Mouse (Mus musculus) liver, postnatal 0 days (tissue): ENCODE measurements around the gene Atg9a. TPM values are rescaled to one million over a fixed set of nuclear protein-coding genes. Genes with fewer than 3 reads are reported as not detected.

Experiments
- ATAC-seq: fragments of 200-750 bp; cut with Nextera tagmentation; 2 replicates; pipeline ENCODE4 v1.8.0; 2017; ENCODE audit warnings: mild to moderate bottlenecking, moderate library complexity
- DNase-seq: peaks from one replicate; pipeline ENCODE4 v3.0.0-alpha.2; 2016
- H3K27ac ChIP-seq: fragments of 300-500 bp; sonication (generic); 2 replicates; pipeline ENCODE4 v1.5.1; 2014; ENCODE audit warnings: antibody characterized with exemption, moderate library complexity, mild to moderate bottlenecking, low read depth
- H3K27me3 ChIP-seq: fragments of 300-500 bp; sonication (generic); 2 replicates; pipeline ENCODE4 v1.6.1; 2014; ENCODE audit warnings: low read length, control low read depth, mixed read lengths; ENCODE audit not compliant: insufficient read depth
- H3K36me3 ChIP-seq: fragments of 300-500 bp; sonication (generic); replicated peaks from 2 replicates; pipeline ENCODE4 v1.6.1; 2014; ENCODE audit warnings: mild to moderate bottlenecking, control low read depth, low read length, moderate library complexity, mixed read lengths; ENCODE audit not compliant: insufficient read depth
- H3K4me1 ChIP-seq: fragments of 300-500 bp; sonication (generic); 2 replicates; pipeline ENCODE4 v1.6.1; 2014; ENCODE audit warnings: antibody characterized with exemption, mild to moderate bottlenecking, control low read depth; ENCODE audit not compliant: insufficient read depth
- H3K4me2 ChIP-seq: fragments of 300-500 bp; sonication (generic); 2 replicates; pipeline ENCODE4 v1.6.1; 2014; ENCODE audit warnings: low read depth, mild to moderate bottlenecking, low read length, moderate library complexity, mixed read lengths
- H3K4me3 ChIP-seq: fragments of 300-500 bp; sonication (generic); 2 replicates; pipeline ENCODE4 v1.5.1; 2014; ENCODE audit warnings: low read depth, low read length
- H3K9ac ChIP-seq: fragments of 300-500 bp; sonication (generic); replicated peaks from 2 replicates; pipeline ENCODE4 v1.6.1; 2014; ENCODE audit warnings: mild to moderate bottlenecking, moderate library complexity
- H3K9me3 ChIP-seq: fragments of 300-500 bp; sonication (generic); 2 replicates; pipeline ENCODE4 v1.6.1; 2016; ENCODE audit warnings: mild to moderate bottlenecking, control low read depth, low read length, mixed read lengths
- CTCF ChIP-seq: sonication (generic); IDR thresholded peaks from 2 replicates; pipeline ENCODE4 v1.5.1; 2016; ENCODE audit warnings: antibody characterized with exemption, low read depth
- EP300 ChIP-seq: IDR thresholded peaks from 2 replicates; pipeline ENCODE4 v1.6.1; 2016; ENCODE audit warnings: antibody characterized with exemption, low read depth, mild to moderate bottlenecking
- WGBS: fragments of 180-500 bp; shearing (Covaris S2); extraction: QIAGEN DNeasy Blood & Tissue Kit; methylation state at CpG from one replicate; pipeline ENCODE4 v1.1.7; 2014; ENCODE audit not compliant: insufficient replicate concordance; 5-methylcytosine and 5-hydroxymethylcytosine counted together
- microRNA-seq: library from miRNA; unstranded; fragments of <30 nt; microRNA quantifications from one replicate; pipeline ENCODE4, GENCODE M21; 2016
- polyA plus RNA-seq: library from polyadenylated mRNA; unstranded; fragments of >200 nt; fragmentation: Nextera tagmentation; extraction: Ambion mirVana; gene quantifications from 2 replicates; pipeline ENCODE4 v1.2.1, GENCODE M21; 2015

Gene Atg9a
- polyA plus RNA-seq, 1 experiment from 2014 or later: 17.8 TPM

DNA sequence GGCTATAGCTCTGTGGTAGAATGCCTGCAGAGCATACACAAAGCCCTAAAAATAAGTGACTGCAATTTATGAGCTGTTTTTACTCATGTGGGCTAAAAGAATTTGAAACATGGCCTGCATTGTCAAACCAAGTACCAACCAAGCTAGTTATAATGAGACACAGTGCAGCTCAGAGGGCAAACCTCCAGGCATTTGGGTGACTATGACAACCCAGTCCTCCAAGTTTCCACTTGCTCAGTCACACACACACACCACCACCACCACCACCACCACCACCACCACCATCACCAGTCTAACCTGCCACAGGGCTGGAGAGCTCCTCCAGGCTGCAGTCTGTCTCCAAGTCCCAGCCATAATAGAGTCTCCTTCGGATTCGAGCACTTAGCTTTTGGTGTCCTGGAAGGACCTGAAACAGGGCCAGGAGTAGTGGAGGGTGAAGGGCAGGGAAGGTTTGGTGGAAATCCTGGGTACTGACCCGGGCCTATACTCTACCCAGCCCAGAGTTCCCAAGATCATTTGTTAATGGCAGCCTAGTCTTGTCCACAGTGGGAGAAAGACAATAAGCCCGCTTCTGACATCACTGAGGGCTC lies 51.3 kb downstream of the Atg9a start:
- Histone ChIP-seq H3K36me3 (peaks cover 61% of the 10 kb centered on the region), H3K27me3 (no peaks in the 10 kb centered on the region), H3K4me2 (peak overlapping the region; percentile 96), H3K9me3 (no peaks in the 10 kb centered on the region), H3K27ac (peak overlapping the region; percentile 99), H3K4me3 (peak overlapping the region; percentile 76), H3K9ac (peak overlapping the region; percentile 96), H3K4me1 (peaks cover 52% of the 10 kb centered on the region)
- 30% methylated on average over 4 of the region's 4 CpGs for WGBS
- no peak for ATAC-seq
- TF ChIP-seq EP300: no peak
- no peak for TF ChIP-seq CTCF
- DNase-seq: peak; percentile 27

DNA sequence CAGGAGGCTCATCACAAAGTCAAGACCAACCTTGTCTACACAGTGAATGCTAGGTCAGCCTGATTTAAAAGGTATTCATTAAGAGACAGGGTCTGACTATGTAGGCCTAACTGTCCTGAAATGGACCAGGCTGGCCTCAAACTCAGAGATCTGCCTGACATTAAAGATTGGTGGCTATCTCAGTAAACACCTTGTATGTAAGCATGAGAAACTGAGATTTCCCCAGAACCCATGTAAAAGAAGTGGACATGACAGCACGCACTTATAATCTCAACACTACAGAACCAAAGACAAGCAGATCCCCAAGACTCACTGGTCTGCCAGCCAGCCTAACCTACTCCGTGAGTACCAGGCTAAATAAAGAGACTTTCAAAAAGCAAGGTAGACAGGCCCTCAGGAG lies 53.5 kb downstream of the Atg9a start:
- Histone ChIP-seq H3K27me3 (no peaks in the 10 kb centered on the region), H3K4me2 (peak overlapping the region; percentile 96; the same call in 1 of the 2 replicates), H3K4me3 (no peak overlapping the region), H3K36me3 (peaks cover 51% of the 10 kb centered on the region), H3K27ac (0 out of 2 replicates have a peak overlapping the region, but pooled peaks have one; percentile 22), H3K4me1 (peaks cover 52% of the 10 kb centered on the region), H3K9ac (peak overlapping the region; percentile 11; the same call in 1 of the 2 replicates), H3K9me3 (no peaks in the 10 kb centered on the region)
- no peak for DNase-seq
- 69% methylated on average over 2 of the region's 2 CpGs for WGBS
- TF ChIP-seq EP300: peak; percentile 84
- TF ChIP-seq CTCF: no peak
- no peak for ATAC-seq

DNA sequence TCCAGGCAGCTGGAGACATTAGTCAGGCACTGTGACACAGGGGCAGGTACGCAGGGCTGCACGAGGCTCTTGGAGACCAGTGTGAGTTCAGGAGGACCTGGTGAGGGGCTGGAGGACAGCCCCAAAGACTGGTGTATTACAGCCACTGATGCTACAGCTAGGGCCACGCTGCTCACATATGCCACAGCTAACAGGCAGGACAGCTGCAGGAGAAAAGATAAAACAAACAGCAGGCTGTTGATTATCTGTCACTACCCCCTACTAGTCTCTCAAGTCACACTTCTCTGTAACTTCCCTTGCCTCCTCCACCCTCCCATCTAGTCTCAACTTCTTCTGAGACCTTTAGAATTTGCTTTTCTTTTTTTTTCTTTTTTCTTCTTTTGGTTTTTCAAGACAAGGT lies 55.3 kb downstream of the Atg9a start:
- WGBS: 40% methylated on average over 3 of the region's 3 CpGs
- Histone ChIP-seq H3K9ac (peak overlapping the region; percentile 46; the same call in 1 of the 2 replicates), H3K27me3 (no peaks in the 10 kb centered on the region), H3K36me3 (peaks cover 51% of the 10 kb centered on the region), H3K4me2 (peak overlapping the region; percentile 52), H3K9me3 (no peaks in the 10 kb centered on the region), H3K4me1 (peaks cover 56% of the 10 kb centered on the region), H3K27ac (peak overlapping the region; percentile 78), H3K4me3 (no peak overlapping the region)
- TF ChIP-seq CTCF (no peak), EP300 (peak; percentile 91)
- peak; percentile 35 for DNase-seq
- peak; percentile 82 for ATAC-seq

DNA sequence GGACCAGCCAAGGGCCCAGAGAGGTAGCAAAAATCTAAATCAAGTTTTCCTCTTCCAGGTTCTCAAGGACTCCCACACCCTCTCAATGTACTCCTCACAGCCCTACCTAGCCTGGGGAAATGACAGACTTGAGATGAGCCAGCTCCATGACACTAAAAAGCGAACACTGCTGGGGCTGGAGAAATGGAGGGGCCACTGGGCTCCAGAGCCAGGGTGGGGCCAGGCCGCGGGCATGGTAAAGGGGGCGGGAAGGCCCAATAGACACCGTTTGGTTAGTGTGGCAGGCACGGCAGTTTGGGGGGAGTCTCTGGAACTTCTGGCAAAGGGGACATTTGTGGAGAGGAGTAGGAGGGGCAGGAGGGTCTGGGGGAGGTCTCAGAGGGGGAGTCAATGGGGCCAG lies 55.7 kb downstream of the Atg9a start:
- Histone ChIP-seq H3K4me1 (peaks cover 56% of the 10 kb centered on the region), H3K27ac (peak overlapping the region; percentile 78), H3K9me3 (no peaks in the 10 kb centered on the region), H3K4me3 (no peak overlapping the region), H3K27me3 (no peaks in the 10 kb centered on the region), H3K9ac (peak overlapping the region; percentile 46; the same call in 1 of the 2 replicates), H3K4me2 (peak overlapping the region; percentile 52), H3K36me3 (peaks cover 51% of the 10 kb centered on the region)
- no peak for DNase-seq
- no peak for TF ChIP-seq EP300
- TF ChIP-seq CTCF: no peak
- WGBS: 50% methylated on average over 6 of the region's 6 CpGs
- peak; percentile 47 for ATAC-seq

DNA sequence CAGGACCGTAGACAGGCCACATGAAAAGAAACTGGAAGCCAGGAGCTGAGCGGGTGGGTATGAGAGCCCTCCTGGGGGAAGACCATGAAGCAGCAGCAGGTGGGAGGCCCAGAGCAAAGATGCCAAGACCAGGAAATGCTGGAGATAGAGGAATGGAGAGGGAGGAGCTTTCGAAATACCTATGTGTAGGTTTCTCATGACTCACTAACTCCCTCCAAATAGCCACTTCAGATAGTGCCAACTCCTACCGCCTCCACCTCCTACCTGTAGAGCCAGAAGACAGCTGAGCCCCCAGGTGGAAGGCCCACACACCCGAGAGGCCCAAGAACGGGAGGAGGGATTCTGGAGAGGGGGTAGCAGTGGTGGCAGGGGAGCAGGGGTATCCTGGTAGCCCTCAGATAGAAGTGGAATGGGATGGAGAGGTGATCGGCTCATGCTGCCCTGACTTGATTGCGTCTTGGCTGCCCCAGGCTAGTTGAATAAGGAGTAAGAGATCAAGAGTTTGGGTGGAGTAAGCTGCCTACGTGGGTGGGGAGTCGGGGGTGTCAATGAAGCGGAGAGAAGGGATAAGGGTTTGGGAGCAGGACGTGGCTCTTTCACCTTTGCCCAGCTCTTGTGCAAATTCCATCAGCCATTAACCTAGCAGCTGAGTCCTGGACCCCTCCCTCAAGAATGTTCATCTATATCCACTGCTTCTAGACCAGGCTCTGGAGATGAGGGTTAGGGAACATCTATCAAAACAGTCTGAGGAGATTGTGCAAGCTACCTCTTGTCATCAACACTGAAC lies 58.4 kb downstream of the Atg9a start, which contains the start of gene Slc23a3:
Slc23a3 (minus strand) TSS at position 470 of the 787 bp plus-strand sequence.
- Histone ChIP-seq H3K9me3 (no peaks in the 10 kb centered on the region), H3K4me1 (peaks cover 34% of the 10 kb centered on the region), H3K36me3 (peaks cover 37% of the 10 kb centered on the region), H3K27me3 (no peaks in the 10 kb centered on the region), H3K9ac (no peak within 1 kb of the TSS; the same call in 1 of the 2 replicates), H3K4me3 (no peak within 1 kb of the TSS), H3K4me2 (no peak within 1 kb of the TSS; the same call in 1 of the 2 replicates), H3K27ac (0 out of 2 replicates have a peak within 1 kb of the TSS, but pooled peaks have one; percentile 30)
- TF ChIP-seq EP300: no peak
- no peak for TF ChIP-seq CTCF
- WGBS: 52% methylated on average over 12 of the region's 12 CpGs
- DNase-seq: no peak
- ATAC-seq: peak; percentile 44

Small RNA genes within 50 kb of the gene (microRNA-seq; reads per million reads assigned to microRNA genes)
- not detected for gene Gm27943

Other genes with a start within 250 kb of the Atg9a start
- 1.1 TPM in 2 replicates for gene Ihh, start 240.5 kb downstream of the Atg9a start, polyA plus RNA-seq
- gene Nhej1, start 67.0 kb downstream of the Atg9a start, polyA plus RNA-seq: 3.0 and 3.5 TPM in 2 replicates
- 2.3 and 2.8 TPM in 2 replicates for gene Slc23a3, start 58.3 kb downstream of the Atg9a start, polyA plus RNA-seq
- gene Cnppd1, start 49.5 kb downstream of the Atg9a start, polyA plus RNA-seq: 43.8 and 47.4 TPM in 2 replicates
- 51.2 and 54.9 TPM in 2 replicates for gene Retreg2, start 49.4 kb downstream of the Atg9a start, polyA plus RNA-seq
- 32.7 and 34.7 TPM in 2 replicates for gene Zfand2b, start 23.6 kb downstream of the Atg9a start, polyA plus RNA-seq
- gene Abcb6, start 11.8 kb downstream of the Atg9a start, polyA plus RNA-seq: 38.1 and 41.5 TPM in 2 replicates
- 8.0 and 9.8 TPM in 2 replicates for gene Ankzf1, start within 50 bp of the Atg9a start, polyA plus RNA-seq
- 2.7 and 3.5 TPM in 2 replicates for gene Glb1l, start 18.6 kb upstream of the Atg9a start, polyA plus RNA-seq
- 88.3 and 101 TPM in 2 replicates for gene Stk16, start 18.6 kb upstream of the Atg9a start, polyA plus RNA-seq
- gene Tuba4a, start 27.7 kb upstream of the Atg9a start, polyA plus RNA-seq: 291 and 298 TPM in 2 replicates
- gene A630095N17Rik, start 39.9 kb upstream of the Atg9a start, polyA plus RNA-seq: 0.18 TPM in 1 of 2 replicates, not detected in the other
- gene Dnajb2, start 44.2 kb upstream of the Atg9a start, polyA plus RNA-seq: 29.0 and 31.0 TPM in 2 replicates
- 0.02 and 0.09 TPM in 2 replicates for gene Ptprn, start 72.3 kb upstream of the Atg9a start, polyA plus RNA-seq
- gene Resp18, start 86.2 kb upstream of the Atg9a start, polyA plus RNA-seq: not detected in 2 replicates
- gene Dnpep, start 125.8 kb upstream of the Atg9a start, polyA plus RNA-seq: 50.5 and 52.8 TPM in 2 replicates
- gene Des, start 168.1 kb upstream of the Atg9a start, polyA plus RNA-seq: 4.0 and 14.2 TPM in 2 replicates
- 3.4 and 3.5 TPM in 2 replicates for gene Speg, start 183.1 kb upstream of the Atg9a start, polyA plus RNA-seq
- 21.0 and 22.0 TPM in 2 replicates for gene Gmppa, start 243.7 kb upstream of the Atg9a start, polyA plus RNA-seq